Mouse (Mus musculus) ovary, postnatal 36 days (tissue): ENCODE data around the gene Gm28048.

Experiments used
- DNase-seq: peaks from one replicate; pipeline ENCODE4 v3.0.0; 2022; ENCODE audit warnings: low spot score, mixed read lengths

Gene Gm28048

GRCm38 (mm10) chr11:22891242-22891641 is 90.6 kb downstream of the Gm28048 start:
- no peak for DNase-seq

DNA sequence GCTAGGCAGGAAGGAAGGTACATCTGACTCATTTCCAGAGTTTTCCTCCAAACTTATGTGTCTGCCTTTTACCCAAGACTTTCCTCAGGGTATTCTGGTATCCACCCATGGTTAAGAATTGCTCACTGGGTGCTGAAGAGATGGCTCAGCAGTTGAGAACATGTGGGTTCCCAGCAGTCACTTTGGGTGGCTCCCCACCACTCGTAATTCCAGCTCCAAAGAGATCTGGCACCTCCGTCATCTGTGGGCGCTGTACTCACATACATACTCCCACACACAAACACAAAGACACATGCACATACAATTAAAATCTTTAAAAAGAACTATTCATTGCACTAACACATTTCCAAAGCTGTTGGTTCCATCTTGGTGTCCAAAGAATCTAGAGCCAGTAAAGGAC is 92.7 kb downstream of the Gm28048 start:
- DNase-seq, result no peak

- DNase-seq, result no peak
Observed at GRCm38 (mm10) chr11:22886991-22887390, 94.9 kb downstream of the Gm28048 start.

- no peak for DNase-seq
Observed at GRCm38 (mm10) chr11:22885350-22885749, 96.5 kb downstream of the Gm28048 start.

- no peak for DNase-seq
Observed at GRCm38 (mm10) chr11:22883676-22884075, 98.2 kb downstream of the Gm28048 start.

DNA sequence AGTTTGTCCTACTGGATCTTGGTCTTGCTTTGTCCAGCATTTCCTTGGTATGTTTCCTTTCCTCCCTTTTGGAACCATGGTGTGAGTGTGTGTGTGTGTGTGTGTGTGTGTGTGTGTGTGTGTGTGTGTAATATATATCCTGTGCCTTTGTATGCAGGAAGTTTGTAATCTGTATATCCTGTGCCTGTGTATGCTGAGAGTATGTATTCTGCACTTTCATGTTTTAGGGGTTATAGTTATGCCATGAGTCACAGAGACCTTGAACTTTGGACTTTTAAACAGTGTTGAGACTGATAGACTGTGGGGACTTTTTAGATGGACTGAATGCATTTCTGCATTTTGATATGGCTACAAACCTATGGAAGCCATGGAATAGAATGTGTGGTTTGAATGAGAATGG is 99.0 kb downstream of the Gm28048 start:
- DNase-seq, result no peak

- DNase-seq, result no peak
Observed at GRCm38 (mm10) chr11:22880383-22881172, 101.3 kb downstream of the Gm28048 start.

GRCm38 (mm10) chr11:22879645-22880044 is 102.2 kb downstream of the Gm28048 start:
- DNase-seq, result no peak

GRCm38 (mm10) chr11:22876680-22877330 is 105.1 kb downstream of the Gm28048 start:
- no peak for DNase-seq

GRCm38 (mm10) chr11:22875279-22875678 is 106.6 kb downstream of the Gm28048 start:
- DNase-seq, result no peak

GRCm38 (mm10) chr11:22874747-22875146 is 107.1 kb downstream of the Gm28048 start:
- DNase-seq, result no peak

DNA sequence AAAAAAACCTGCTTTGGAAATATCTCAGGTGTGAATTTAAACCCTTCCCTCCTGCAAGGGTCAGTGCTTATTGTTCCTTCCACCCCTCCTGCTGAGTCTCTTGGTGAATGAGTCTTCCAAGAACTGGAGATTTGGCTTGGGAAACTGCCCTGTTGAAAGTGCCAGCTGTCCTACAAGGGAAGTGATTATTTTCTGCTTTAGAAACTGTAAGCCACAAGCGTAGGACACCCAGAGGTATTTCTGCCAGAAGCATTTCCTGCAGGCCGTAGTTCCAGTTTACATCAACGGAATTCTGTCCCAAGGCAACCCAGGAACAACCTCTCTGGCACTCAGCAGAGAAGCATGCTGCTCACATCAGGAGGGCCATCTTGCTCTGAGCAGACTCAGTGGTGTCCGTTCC is 108.5 kb downstream of the Gm28048 start:
- DNase-seq, result no peak

- DNase-seq, result no peak
Observed at GRCm38 (mm10) chr11:22872307-22872680, 109.6 kb downstream of the Gm28048 start.

GRCm38 (mm10) chr11:22871628-22872306 is 110.1 kb downstream of the Gm28048 start:
- DNase-seq, result no peak

GRCm38 (mm10) chr11:22868582-22868981 is 113.3 kb downstream of the Gm28048 start:
- DNase-seq, result no peak

DNA sequence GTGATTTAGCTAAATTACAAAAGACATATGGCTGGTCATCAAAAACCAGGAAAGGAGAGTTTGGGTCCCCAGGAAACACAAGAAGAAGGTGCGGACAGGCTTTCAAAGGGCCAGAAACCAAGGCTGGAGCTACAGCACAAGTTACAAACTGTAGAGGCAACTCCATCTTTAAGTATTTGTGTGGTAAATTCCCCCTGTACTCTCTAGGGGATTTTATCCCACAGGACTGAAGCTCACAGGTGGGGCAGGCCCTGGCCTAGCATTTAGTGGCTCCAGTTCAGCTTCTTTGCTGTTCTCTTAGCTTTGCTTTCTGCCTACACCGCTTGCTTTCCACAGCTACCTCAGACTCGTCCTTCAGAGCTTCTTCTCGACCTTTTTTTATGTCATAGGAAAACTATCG is 114.2 kb downstream of the Gm28048 start:
- no peak for DNase-seq

- no peak for DNase-seq
Observed at GRCm38 (mm10) chr11:22865635-22866246, 116.1 kb downstream of the Gm28048 start.

- DNase-seq, result no peak
Observed at GRCm38 (mm10) chr11:22864305-22865060, 117.4 kb downstream of the Gm28048 start.

- DNase-seq, result no peak
Observed at GRCm38 (mm10) chr11:22863581-22863980, 118.3 kb downstream of the Gm28048 start.

- DNase-seq, result no peak
Observed at GRCm38 (mm10) chr11:22861315-22861714, 120.6 kb downstream of the Gm28048 start.

GRCm38 (mm10) chr11:22860335-22861227 is 121.3 kb downstream of the Gm28048 start, which contains the start of gene B3gnt2:
B3gnt2 (minus strand) TSS chr11:22860961.
- peak; percentile 51 for DNase-seq
